Mouse (Mus musculus): ENCODE results near the gene Tnip1. TPM values are rescaled to one million over a fixed set of nuclear protein-coding genes. Genes with fewer than 3 reads are reported as not detected.

Gene Tnip1
- polyA plus RNA-seq, 1 experiment = 18.4 TPM

GRCm38 (mm10) chr11:54917461-54917860 lies 45.3 kb downstream of the Tnip1 start:
- TF ChIP-seq POLR2A (IDR thresholded peaks at IDR 0.05; ENCODE audit: low read depth, low read length) (no peak), CTCF (IDR thresholded peaks at IDR 0.05; ENCODE audit: borderline replicate concordance, insufficient read depth, low read length) (no peak)
- no peaks in the 10 kb centered on the region for H3K4me1 ChIP-seq (ENCODE audit: control insufficient read depth, insufficient read depth, low read length)

DNA sequence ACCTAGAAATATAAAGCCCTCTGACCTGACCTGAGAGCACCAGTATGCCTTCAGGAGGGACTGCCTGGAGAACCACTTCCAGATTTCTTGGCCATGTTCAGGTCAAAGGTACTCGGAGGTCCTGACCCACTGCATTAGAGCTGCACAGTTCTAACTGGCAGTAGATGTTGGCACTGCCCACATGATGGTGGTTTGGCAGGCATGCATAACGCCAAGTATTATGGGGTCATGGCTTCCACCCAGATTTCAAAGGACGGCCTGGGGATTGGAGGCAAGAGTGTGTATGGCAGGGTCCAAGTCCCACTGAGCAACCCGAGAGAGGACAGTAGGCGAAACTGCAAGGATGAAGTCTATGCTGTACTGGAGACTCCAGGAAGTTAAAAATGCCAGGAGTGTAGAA lies 48.9 kb downstream of the Tnip1 start:
- Histone ChIP-seq H3K27ac (ENCODE audit: insufficient read depth, low read length) (no peak overlapping the region), H3K4me1 (ENCODE audit: control insufficient read depth, insufficient read depth, low read length) (no peaks in the 10 kb centered on the region), H3K4me3 (ENCODE audit: insufficient read depth, low read length) (no peak overlapping the region)
- TF ChIP-seq POLR2A (IDR thresholded peaks at IDR 0.05; ENCODE audit: low read depth, low read length) = no peak
- TF ChIP-seq CTCF (IDR thresholded peaks at IDR 0.05; ENCODE audit: borderline replicate concordance, insufficient read depth, low read length) = no peak

More at GRCm38 (mm10) chr11:54917461-54917860, 45.3 kb downstream of the Tnip1 start:
- H3K27ac ChIP-seq (ENCODE audit: insufficient read depth, low read length) = no peak overlapping the region
- H3K4me3 ChIP-seq (ENCODE audit: insufficient read depth, low read length) = no peak overlapping the region

DNA sequence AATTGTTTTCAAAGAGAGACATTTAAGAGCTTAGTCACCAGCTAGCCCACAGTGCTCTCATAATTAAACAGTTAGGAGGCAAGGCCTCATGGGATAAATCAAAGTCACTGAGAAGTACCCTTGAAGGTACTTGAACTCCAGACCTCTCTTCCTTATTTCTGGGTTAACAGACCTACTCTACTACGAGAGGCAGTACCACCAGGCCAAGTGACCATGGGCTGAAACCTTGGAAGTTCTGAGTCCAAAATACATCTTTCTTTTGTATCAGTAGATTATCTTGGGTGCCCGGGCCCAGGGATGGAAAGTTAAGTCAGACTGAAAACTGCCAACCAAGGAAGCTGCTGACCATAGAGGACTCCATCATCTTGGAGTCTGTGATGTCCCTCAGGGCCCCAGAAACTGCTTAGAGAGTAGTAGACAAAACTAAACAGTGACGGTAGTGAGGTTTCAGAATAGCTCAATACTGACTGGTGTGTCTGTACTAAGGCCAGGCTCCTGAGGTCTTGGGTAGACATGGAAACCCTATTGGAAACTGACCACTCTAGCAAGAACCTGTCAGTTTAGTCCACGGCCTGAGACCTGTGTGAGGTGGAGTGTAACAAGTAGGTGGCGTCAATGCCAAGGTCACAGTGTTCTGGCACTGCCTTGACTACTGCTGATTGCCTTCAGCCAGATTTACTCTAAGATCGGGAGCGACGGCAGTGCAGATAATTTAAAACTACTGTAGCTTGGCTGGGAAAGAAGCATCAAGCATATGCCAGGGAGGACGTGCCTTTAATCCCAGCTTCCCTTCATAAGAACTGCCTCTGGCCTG lies 50.0 kb downstream of the Tnip1 start:
- Histone ChIP-seq H3K27ac (ENCODE audit: insufficient read depth, low read length) (no peak overlapping the region), H3K4me3 (ENCODE audit: insufficient read depth, low read length) (no peak overlapping the region), H3K4me1 (ENCODE audit: control insufficient read depth, insufficient read depth, low read length) (no peaks in the 10 kb centered on the region)
- TF ChIP-seq CTCF (IDR thresholded peaks at IDR 0.05; ENCODE audit: borderline replicate concordance, insufficient read depth, low read length) (no peak), POLR2A (IDR thresholded peaks at IDR 0.05; ENCODE audit: low read depth, low read length) (no peak)

GRCm38 (mm10) chr11:54911671-54912502 lies 50.8 kb downstream of the Tnip1 start:
- Histone ChIP-seq H3K4me1 (ENCODE audit: control insufficient read depth, insufficient read depth, low read length) (no peaks in the 10 kb centered on the region), H3K27ac (ENCODE audit: insufficient read depth, low read length) (no peak overlapping the region), H3K4me3 (ENCODE audit: insufficient read depth, low read length) (no peak overlapping the region)
- TF ChIP-seq CTCF (IDR thresholded peaks at IDR 0.05; ENCODE audit: borderline replicate concordance, insufficient read depth, low read length) (no peak), POLR2A (IDR thresholded peaks at IDR 0.05; ENCODE audit: low read depth, low read length) (no peak)

DNA sequence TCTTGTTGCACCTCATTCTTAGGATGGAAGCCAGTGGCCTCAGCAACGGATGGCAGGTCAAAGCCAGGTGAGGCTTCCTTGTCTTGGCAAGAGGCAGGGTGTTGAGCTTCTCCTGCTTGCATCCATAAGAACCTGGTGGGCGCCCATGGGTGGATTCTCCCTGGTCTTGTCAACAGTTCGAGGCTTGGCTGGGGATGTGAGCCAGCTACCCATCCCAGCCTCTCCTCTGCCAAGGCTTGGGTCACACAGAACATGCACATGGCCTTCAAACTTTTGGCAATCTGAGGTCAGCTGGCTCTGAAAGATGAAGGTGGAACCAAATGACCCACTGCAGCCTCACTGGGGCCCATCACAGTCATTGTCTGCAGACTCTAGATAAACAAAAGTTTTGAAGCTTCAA lies 51.5 kb downstream of the Tnip1 start:
- no peak for TF ChIP-seq POLR2A (IDR thresholded peaks at IDR 0.05; ENCODE audit: low read depth, low read length)
- TF ChIP-seq CTCF (IDR thresholded peaks at IDR 0.05; ENCODE audit: borderline replicate concordance, insufficient read depth, low read length) = no peak
- no peaks in the 10 kb centered on the region for H3K4me1 ChIP-seq (ENCODE audit: control insufficient read depth, insufficient read depth, low read length)
- no peak overlapping the region for H3K27ac ChIP-seq (ENCODE audit: insufficient read depth, low read length)
- H3K4me3 ChIP-seq (ENCODE audit: insufficient read depth, low read length) = no peak overlapping the region

DNA sequence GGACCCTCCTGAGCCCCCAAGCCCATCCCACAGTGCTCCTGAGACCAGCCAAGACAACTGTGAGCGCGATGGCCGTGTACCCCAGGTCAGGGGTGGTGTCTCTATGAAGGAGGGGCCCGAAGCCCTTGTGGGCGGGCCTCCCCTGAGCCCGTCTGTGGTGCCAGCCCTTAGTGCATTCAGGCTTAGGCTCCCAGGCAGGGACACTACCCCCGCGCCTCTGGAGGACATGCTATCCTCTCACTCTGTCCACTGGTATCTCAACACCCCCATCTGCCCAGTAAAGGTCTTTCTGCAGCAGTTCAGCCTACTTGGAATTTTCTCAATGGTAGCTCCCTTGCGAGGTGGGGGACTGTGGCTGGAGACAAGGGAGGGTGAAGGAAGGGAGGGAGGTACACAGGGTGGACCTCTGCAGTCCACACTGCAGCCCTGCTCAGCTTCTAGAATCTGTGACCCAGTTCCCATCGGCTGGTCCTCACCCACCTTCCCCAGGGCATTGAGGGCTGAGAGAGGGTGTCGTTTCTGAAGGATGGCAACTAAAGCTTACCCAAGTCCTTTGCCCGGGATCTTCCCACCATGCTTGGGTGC lies 52.5 kb downstream of the Tnip1 start:
- Histone ChIP-seq H3K4me3 (ENCODE audit: insufficient read depth, low read length) (no peak overlapping the region), H3K27ac (ENCODE audit: insufficient read depth, low read length) (no peak overlapping the region), H3K4me1 (ENCODE audit: control insufficient read depth, insufficient read depth, low read length) (no peaks in the 10 kb centered on the region)
- TF ChIP-seq CTCF (IDR thresholded peaks at IDR 0.05; ENCODE audit: borderline replicate concordance, insufficient read depth, low read length) = no peak
- no peak for TF ChIP-seq POLR2A (IDR thresholded peaks at IDR 0.05; ENCODE audit: low read depth, low read length)

DNA sequence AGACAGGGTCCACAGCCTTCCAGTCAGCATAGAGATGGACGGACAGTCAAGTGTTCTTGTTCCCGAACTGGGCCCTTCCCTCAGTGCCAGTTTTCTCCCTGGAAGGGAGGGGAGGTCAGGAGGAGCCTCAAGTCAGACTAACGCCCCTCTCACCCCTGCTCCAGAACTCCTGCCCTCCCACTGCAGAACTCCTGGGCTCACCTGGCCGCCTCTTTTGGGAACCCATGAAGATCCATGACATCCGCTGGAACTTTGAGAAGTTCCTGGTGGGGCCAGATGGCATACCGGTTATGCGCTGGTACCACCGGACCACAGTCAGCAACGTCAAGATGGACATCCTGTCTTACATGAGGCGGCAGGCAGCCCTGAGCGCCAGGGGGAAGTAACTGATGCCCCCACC lies 53.4 kb downstream of the Tnip1 start:
- no peak for TF ChIP-seq CTCF (IDR thresholded peaks at IDR 0.05; ENCODE audit: borderline replicate concordance, insufficient read depth, low read length)
- TF ChIP-seq POLR2A (IDR thresholded peaks at IDR 0.05; ENCODE audit: low read depth, low read length) = no peak
- Histone ChIP-seq H3K4me1 (ENCODE audit: control insufficient read depth, insufficient read depth, low read length) (no peaks in the 10 kb centered on the region), H3K4me3 (ENCODE audit: insufficient read depth, low read length) (no peak overlapping the region), H3K27ac (ENCODE audit: insufficient read depth, low read length) (no peak overlapping the region)

DNA sequence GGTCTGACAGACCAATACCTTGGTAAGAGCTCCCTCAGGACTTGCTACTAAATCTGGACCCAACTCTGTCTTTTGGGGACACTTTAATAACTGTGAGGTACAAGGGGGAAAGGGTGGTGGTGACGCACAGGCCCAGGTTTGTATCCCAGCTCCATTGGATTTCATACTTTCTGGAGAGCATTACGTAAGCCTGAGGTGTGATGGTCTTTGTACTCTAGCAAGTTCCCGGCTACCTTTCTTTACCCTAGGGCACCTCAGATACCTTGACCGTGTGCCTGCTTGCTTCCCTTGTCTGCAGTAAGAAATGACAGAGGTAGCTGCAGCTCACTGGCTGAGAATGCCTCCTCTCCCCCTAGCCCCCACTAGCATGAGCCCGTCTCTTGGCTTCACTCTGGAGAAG lies 55.5 kb downstream of the Tnip1 start:
- H3K4me3 ChIP-seq (ENCODE audit: insufficient read depth, low read length) = no peak overlapping the region
- no peak overlapping the region for H3K27ac ChIP-seq (ENCODE audit: insufficient read depth, low read length)
- TF ChIP-seq CTCF (IDR thresholded peaks at IDR 0.05; ENCODE audit: borderline replicate concordance, insufficient read depth, low read length) = no peak
- TF ChIP-seq POLR2A (IDR thresholded peaks at IDR 0.05; ENCODE audit: low read depth, low read length) = no peak
- no peaks in the 10 kb centered on the region for H3K4me1 ChIP-seq (ENCODE audit: control insufficient read depth, insufficient read depth, low read length)

DNA sequence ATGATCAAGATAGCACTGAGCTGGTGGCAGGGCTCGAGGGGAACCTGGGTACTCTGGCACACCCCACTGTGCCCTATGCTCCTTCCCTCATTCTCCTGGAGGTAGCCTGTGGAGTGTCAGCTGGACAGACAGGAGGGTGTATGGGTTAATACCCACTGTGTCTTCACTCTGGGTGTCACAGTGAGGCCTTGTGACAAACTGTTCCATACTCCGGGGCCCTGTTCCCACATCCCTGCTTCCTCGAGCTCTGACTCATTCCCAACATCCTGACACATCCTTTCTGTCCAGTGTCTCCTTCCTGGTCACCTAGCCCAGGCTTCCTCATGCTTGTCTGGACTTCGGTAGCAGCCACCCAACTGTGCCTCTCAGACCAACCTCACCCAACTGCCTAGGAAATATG lies 56.3 kb downstream of the Tnip1 start:
- TF ChIP-seq CTCF (IDR thresholded peaks at IDR 0.05; ENCODE audit: borderline replicate concordance, insufficient read depth, low read length) (no peak), POLR2A (IDR thresholded peaks at IDR 0.05; ENCODE audit: low read depth, low read length) (no peak)
- Histone ChIP-seq H3K4me3 (ENCODE audit: insufficient read depth, low read length) (no peak overlapping the region), H3K4me1 (ENCODE audit: control insufficient read depth, insufficient read depth, low read length) (no peaks in the 10 kb centered on the region), H3K27ac (ENCODE audit: insufficient read depth, low read length) (no peak overlapping the region)
